Mouse (Mus musculus) spleen, postnatal 4 days (tissue): ENCODE data around the gene Ankrd44.

Experiments
- DNase-seq, 2 experiments: peaks; one replicate each; pipeline ENCODE4 v3.0.0; 2022; ENCODE audit warnings: low spot score in 2 of 2

Gene Ankrd44

DNA sequence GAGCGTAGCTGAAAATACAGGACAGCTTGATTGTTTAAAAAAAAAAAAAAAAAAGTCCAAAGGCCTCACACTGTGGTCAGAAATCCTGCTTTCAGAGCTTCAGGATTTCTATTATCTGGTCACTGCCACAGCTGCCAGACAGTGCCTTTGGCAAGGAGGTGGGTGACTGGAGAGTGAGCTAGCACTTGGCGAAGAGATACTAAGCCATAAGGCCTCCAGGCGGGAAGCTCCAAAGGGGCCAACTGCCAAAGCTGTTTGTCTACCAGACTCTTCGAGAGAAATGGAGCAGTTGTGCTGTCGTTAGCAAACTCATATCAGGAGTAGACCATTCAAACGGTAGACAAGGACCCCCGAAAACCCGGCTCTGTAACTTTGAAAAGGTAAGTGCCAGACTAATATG, 3.5 kb downstream of the Ankrd44 start:
- DNase-seq, result no peak

DNA sequence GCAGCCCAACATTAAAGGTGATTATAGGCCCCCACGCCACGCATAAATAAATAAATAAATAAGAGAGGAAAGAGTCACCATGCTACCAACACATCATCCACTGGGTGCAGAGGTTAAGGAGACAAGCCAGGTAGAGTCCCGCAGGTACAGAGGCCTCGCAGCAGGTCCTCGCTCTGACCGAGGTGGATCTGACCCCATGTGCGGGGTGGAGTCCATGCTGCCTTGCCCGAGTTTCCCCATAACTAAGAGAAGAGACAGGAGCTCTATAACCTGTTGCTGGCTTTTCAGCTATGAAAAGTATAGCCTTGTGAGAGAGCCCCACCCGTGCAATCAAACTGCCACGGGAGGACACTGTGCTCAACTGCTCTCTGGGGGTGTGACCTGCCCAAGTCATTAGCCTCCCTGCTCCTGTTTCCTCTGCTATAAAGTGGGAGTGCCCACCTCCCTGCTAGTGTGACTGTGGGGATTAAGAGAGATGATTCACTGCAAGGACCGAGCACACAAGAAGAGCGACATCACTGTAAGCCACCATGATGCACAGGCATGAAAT, 4.1 kb downstream of the Ankrd44 start:
- no peak for DNase-seq

DNA sequence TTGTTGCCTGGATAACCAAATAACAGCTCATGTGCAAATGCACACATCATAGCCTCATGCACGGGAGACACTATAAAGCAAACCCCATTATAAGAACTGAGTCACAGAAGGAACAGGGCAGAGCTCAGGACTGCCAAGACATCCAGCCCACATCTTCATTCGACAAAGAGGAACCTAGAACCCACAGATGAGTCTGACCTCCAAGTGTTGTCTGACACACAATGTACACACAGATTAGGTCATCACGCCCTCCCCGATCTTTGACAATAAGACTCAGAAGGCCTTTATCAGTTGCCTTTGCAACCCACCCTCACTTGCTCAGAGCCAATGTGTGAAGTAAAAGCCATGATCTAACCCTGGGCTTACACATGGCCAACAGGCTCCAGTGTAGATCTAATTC, 6.1 kb downstream of the Ankrd44 start:
- DNase-seq, result no peak

DNA sequence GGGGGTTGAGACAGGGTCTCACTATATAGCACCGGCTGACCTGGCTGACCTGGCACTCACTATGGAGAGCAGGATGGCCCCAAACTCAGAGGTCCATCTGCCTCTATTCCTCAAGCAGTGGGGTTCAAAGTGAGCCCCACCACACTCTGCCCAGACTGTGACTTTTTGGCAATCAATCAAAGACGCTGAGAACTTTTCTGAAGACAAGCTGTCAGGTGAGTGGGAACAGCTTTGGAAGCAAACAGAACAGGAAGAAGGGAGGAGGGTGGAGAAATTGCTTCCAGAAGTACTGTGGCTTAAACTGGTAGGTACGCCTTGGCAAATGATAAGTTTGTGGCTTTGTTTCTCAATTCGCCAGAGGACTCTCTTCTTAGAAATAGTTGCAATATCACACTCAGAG, 9.7 kb downstream of the Ankrd44 start:
- no peak for DNase-seq

DNA sequence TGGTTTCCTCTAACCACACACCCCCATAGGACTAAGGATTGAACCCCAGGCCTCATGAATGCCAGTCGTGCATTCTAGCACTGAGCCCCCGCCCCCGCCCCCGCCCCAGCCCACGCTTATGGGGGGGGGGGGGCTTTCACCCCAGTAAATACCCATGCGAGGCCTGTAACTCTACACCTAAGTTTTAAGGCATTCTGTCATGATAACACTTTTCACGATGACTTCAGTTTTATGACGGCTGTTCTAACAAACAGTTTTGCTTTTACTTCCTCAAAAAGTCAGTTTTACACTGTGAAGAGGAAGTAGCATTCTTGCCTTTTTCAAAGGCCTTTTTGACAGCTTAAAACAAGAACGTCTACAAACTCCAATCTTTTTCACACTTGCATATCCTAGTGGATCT, 11.8 kb downstream of the Ankrd44 start:
- DNase-seq, result no peak

DNA sequence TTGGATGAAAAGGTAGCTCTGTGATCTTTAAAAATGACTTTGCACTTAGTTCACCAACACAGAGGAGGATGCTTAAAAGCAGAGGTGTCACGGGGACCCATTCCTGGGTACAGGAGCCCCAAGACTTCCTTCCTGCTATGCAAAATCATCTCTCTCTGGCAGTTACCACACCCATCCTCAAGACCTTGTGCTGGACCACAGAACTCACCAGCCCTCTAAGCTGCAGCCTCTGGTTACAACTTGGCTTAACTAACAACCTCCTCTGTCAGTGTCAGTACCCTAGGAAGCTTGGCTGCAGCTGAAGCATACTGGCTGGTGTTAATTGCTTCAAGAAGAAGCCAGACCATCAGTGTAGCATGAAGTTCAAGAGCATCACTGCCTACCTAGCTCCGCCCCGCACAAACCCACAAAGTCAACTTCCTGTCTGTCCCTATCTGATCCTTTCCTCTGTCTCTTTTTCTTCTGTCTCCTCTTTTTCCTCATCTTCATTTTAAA, 12.8 kb downstream of the Ankrd44 start:
- DNase-seq, result peak in 1 of 2 experiments; percentile 41

DNA sequence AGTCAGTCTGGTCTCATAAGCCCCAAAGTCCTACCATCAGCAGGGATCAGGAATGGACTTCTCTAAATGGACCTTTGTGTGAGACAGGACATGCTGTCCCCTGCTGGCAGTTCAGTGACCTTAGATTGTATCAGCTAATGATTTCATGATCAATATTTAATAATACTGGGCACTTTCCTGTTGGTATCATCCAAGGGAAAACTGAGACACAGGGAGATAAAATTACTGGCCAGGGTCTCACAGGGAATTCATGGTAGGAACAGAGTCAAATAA, 13.2 kb downstream of the Ankrd44 start:
- DNase-seq, result no peak

DNA sequence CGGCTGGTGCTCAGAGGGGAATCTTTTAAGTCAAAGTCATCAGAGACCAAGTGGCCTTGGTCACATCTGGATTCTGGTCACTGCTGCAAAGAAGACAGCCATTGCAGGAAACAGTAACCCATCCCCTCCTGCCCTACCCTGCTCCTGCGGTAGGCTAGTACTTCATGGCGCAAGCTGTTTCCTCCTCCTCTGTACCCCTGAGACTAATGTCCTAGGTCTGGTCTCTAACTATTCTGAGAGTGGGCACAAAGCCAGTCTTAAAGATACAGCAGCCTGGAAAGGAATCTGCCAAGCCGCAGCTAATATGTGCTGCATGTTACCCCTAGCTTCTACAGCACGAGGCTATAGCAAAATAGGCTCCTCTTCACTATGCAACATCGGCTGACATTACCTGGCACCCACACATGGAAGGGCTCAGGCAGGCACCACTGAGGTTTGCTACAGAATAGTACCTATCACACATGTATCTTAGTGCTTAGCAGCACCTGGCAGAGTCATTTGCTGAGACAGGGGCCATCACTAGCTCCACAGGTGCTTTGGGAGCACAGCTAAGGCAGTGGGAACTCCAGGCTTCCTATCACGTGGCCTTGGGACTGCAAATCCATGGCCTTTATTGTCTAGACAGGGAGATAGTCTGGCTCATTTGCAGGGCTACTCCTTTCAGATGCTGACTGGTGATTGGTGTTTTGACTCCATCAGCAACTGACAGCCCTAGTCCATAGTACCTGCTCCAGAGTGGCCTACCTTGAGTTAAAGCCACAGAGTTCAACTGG, 13.7 kb downstream of the Ankrd44 start:
- no peak for DNase-seq

DNA sequence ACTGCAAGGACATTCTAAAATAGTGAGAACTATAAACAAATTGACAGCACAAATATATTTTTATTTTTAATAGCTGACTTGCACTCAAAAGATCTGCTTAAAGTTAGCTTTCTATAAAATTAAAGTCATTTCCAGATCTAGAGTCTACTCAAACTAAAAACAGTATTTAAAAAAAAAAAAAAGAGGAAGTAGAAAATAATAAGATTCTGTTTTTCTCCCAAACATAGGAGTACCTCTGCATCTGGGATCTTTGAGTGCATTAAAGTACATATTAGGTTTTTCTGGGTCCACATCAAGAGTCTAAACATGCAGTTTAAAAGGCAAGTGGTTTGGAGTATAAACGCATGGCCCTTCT, 15.0 kb downstream of the Ankrd44 start:
- no peak for DNase-seq

DNA sequence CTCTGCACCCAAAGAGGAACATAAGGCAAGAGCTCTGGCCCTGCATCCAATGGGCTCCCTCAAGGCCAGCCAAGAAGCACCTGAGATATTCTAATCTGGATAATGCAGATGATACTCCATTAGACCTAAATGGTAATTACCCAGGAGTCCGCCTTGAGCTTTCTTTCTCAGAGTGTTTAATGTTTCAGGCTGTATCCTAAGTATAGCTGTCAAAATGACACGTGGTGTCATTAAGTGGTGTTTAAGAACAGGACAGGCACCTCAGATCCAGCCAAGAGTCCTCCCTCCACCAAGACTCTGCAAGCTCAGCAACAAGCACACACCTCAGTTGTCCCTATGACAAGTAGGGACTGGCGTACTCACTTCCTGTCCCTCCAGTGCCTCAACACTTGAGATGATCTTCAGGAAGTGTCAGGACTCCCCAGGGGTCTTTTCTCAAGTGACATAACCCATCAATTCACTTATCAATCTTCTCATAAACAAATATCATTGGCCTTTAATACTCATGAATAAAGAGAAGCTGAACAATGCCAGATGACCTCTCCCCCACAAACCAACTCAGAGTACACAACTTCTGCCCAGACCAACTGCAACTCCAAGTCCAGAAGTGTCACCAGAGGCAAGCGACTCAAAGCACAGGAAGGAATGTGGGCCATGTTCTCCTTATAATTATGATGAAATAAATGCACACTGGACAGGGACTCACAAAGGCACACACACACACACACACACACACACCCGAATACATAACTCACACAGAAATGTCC, 15.5 kb downstream of the Ankrd44 start:
- no peak for DNase-seq

DNA sequence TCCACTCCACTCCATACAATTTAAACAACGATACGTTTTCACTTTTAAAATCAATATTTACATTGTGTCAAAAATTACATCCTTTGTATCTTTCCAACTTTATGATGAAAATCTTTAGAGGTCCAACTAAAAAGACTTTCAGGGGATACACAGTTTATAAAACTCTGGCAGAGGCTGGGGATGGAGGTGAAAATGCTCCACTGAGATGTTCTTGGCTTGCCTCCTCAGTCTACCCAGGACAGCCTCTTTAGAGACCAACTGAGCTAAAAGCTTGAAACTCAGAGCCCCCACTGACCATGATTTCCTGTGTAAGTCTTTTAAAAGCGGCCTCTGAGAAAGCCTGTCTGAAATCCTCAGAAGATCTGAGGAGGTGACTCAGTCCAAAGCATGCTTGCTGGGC, 17.4 kb downstream of the Ankrd44 start:
- no peak for DNase-seq

DNA sequence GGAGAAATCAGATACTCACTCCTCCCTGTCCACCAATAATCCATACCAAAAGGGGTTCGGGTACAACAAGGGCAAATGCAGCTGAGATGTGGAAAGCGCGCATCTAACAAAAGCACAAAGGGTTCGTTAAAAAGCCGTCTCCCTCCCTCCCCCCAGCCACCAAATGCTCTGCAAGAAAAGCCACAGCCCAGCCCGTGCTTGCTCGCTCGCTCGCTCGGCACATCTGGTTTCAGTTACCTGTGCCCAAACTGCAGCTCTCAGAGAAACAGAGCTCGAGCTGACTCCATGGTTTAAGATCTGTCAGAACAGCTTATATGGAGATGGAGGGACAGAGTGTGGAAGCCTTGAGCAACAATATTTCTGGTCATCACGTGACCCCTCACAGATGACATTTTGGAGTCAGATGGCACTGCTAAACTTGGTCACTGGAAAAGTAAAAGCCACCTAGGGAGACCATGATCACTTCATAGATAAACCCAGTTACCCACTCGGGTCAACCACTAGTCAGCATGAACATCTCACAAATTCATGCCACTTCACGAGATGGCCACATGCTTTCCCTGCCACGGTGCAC, 19.0 kb downstream of the Ankrd44 start:
- DNase-seq, result no peak

DNA sequence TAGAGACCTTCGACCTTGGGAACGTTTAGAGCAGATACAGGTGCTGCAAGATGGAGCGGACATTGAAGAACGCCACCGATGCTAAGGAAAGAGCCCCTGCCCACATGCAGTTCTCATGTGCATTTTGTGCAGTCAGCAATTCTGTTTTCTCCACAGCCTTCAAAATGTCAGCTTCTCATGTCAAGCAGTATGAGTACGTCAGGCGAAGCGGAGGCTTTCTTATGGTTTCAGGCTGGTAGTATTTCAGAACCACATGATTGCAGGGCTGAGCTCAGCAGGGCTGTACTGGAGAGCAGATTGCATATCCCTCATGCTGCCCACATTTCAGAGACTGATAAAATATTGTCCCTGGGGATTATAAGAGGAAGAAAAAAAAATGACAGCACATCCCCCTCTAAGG, 19.9 kb downstream of the Ankrd44 start:
- DNase-seq, result no peak

DNA sequence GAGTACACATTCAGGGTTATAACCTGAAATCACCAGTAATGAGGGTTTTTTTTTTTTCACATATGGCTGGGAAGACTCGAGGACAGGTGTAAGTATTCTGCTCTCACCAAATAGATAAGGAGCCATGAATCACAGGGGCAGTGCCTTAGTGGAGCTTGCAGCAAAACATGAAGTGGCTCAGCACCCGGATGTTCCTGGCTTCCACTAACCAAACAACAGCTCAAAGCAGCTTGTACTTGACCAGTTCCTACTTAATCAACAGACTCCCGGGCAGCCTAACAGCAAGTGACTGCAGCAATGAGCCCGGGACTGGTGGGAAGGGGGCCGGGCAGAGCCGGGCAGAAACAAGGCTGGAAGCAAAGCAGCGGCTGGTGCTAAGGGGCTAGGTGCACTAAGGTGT, 20.6 kb downstream of the Ankrd44 start:
- no peak for DNase-seq

DNA sequence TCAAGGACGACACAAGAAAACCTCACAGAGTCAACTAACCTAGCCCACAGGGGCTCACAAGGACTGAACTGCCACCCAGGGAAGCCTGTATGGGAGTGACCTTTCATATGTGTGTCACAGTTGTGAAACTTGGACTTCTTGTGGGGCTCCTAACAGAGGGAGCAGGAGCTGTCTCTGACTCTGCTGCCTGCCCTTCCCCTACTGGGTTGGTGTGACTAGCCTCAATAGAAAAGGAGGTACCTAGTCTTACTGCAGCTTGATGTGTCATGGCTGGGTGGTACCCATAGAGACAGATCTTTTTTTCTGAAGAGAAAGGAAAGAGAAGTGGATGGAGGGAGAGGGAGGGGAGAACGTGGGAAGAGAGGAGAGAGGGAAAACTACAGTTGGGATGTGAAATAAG, 22.0 kb downstream of the Ankrd44 start:
- no peak for DNase-seq

DNA sequence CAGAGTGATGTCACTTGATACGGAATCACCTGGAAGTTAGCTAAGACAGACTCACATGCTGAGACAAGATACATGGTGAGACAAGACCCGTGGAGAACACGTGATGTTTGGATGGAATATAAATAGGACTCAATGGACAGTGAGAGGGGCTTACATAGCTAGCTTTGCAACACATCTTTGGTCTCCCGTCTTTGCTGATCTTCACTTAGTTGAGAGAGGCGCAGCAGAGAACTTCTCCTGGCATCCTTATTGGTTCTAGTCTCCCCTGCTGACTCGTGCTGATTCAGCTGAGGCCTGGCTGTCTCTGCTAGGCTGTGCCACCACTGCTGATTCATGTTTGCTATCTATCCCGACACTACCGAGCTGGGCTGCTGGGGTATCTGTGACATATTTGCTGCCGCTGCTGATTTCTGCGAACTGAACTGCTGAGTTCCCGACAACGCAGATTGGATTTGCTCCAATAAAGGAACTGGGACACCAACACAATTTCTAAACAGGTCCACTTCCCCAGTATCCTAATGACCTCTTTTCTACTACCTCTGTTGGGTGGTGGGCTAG, 23.4 kb downstream of the Ankrd44 start:
- DNase-seq, result no peak

DNA sequence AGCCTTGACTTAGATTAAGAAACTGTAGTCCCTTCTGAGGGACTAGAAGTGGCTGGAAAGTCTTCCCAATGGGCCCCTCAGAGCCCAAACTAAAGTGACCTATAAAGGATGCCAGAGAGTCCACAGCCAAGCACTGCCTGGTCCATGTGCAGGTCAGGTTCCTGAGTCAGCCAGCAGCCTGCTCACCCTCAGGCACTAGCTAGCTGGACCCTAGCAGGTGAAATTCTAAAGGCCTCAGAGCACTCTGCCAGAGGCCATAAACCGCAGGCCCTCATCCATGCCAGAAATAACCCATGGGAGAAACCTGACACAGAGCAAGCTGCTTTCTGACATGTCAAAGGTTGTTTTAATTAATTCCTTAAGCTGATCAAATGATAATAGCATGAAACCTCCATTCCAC, 25.1 kb downstream of the Ankrd44 start:
- no peak for DNase-seq

DNA sequence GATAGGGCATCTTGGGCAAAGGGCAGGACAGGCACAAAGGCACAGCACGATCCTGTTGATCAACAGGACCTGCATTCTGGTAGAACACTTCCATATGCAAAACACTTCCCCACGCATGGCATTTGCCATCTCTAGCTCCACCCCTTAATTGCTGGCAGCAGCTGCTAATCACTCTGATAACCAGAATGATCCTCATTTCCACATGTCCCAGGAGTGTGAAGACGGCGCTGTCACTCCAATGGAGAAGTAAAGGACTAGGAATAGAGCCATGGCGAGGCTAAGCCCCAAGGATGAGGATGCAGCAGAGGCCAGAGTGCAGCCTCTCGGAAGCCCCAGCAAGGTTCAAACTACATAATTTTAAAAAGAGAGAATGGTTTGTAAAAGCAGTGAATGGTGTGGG, 26.9 kb downstream of the Ankrd44 start:
- no peak for DNase-seq

DNA sequence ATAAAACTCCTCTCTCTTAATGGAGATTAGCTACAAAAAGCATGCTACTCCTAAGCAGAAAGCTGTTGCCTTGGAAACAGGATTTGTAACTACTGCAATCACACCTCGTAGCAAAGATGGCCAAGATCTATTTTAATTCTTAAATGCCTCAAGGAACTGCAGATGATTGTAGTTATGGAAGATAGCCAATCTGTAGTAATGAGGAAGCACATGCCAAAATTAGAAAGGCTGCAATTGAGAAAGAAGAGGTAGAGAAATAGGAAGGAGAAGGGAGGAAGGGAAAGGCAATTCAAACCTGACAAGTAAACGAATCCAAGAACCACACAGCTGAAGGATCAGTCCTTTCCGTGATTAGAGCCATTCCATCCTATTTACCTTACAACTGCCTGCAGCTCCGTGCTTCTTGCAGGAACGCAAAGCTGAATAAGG, 27.5 kb downstream of the Ankrd44 start:
- DNase-seq, result no peak

DNA sequence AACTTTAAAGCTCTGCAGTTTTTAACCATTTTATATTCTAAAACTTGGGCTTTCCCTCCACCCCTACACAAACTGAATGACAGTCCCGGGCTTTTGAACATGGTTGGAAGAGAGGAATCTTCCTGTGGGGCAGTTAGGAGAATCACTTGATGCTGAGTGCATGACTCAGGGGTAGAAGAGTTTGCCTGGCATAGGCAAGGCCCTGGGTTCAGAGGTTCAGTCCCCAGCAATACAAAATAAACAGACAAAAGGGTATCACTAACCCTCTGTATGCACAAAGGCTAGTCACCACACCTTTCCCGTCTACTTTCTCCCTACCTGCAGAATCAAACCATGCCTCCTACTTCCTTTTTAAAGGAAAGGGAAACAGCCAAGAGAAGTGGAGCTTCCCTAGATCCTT, 28.5 kb downstream of the Ankrd44 start:
- no peak for DNase-seq

DNA sequence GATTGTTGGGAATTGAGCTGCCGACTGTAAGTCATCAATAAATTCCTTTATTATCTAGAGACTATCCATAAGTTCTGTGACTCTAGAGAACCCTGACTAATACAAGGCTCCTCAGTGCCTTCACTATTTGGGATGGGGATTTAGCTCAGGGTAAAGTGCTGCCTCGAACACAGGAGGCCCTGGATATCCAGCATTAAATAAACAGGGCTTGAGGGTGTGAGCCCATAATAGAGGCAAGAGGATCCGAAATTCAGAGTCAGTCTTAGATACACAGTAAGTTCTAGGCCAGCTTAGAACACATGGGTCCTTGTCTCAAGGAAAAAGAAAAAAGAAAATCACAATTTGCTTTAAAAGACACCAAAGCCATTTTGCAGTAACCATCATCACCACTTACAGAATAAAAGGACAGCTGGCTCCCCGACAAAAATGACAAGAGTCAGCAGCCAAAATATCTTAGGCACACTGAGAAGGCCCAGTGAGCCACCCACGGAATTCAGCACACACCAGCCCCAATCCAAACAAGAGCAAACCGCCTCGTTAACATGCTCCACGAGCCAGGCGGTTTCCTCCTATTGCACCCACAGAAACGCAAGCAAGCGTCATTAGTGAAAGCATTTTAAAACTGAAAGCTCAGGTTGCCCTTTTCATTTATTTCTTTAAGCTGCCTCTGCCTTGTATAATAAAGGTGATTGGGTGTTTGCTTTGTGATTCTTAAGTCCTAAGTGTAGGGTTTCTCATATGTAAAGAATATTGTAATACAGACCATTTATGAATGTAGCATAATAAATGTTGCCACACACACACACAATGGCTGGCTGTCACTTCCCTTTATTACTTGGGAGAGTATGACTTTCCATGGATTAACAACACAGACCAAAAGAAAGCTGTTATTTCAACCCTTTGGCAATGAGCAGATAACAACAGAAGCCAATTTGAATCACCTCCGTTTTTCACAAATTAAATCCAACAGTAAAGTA, 29.8 kb downstream of the Ankrd44 start:
- DNase-seq, result no peak
